Mouse (Mus musculus) embryonic stem cell, embryonic (primary cell): ENCODE data around the gene Mxi1.

Experiments
- CTCF ChIA-PET, 4 experiments: fragments of 300-600 bp in 2 of 4; fragments of 350-600 bp in 2 of 4; sonication (Branson Sonifier 250); formaldehyde crosslinking; loops; one replicate each; lab custom pipeline; 2022; ENCODE audit warnings: inconsistent platforms in 2 of 4; lab: Charles Lee
- POLR2A ChIA-PET, 4 experiments: fragments of 300-600 bp in 2 of 4; fragments of 350-600 bp in 2 of 4; sonication (Branson Sonifier 250); formaldehyde crosslinking; loops; one replicate each; lab custom pipeline; 2022; ENCODE audit warnings: antibody characterized with exemption in 4 of 4, inconsistent platforms in 1 of 4; lab: Charles Lee

The Mxi1 gene

GRCm38 (mm10) chr19:53391787-53392186, 81.5 kb downstream of the Mxi1 start:
- POLR2A ChIA-PET, result interaction anchor here (0.6 to 14.4 kb wide), 50 partner anchors 11 to 533 kb away, joined by 3 to 211 read pairs (median 4); partner anchors contain the start of genes Dusp5 (in 2 of the 4), Smc3 (in 2 of the 4) and Gm10197 (in 1 of the 4)
- CTCF ChIA-PET, result interaction anchor here in 2 of 4 experiments (0.6 to 0.9 kb wide), 6 partner anchors 208 to 662 kb away, joined by 3 to 6 read pairs (median 4); partner anchors contain the start of gene Smc3 (in 1 of the 2)

GRCm38 (mm10) chr19:53392781-53393343, 82.5 kb downstream of the Mxi1 start:
- ChIA-PET CTCF (interaction anchor here in 3 of 4 experiments (0.5 to 2.1 kb wide), 7 partner anchors 10 to 361 kb away, joined by 3 to 9 read pairs (median 4); partner anchors contain the start of gene Smc3 (in 1 of the 3)), POLR2A (interaction anchor here (0.6 to 4.9 kb wide), 27 partner anchors 8 to 367 kb away, joined by 3 to 52 read pairs (median 4); partner anchors contain the start of genes Smc3 (in 3 of the 4) and Dusp5 (in 1 of the 4))

- ChIA-PET POLR2A (interaction anchor here (0.6 to 4.9 kb wide), 40 partner anchors 8 to 599 kb away, joined by 3 to 52 read pairs (median 5); partner anchors contain the start of genes Smc3 (in 4 of the 4) and Dusp5 (in 2 of the 4)), CTCF (interaction anchor here (0.6 to 2.7 kb wide), 30 partner anchors 9 to 341 kb away, joined by 3 to 13 read pairs (median 4); partner anchors contain the start of genes Smc3 (in 2 of the 4) and Gm10197 (in 1 of the 4))
Measured at GRCm38 (mm10) chr19:53393646-53394045, 83.3 kb downstream of the Mxi1 start.

GRCm38 (mm10) chr19:53394552-53394951, 84.2 kb downstream of the Mxi1 start:
- ChIA-PET CTCF (interaction anchor here (0.5 to 2.7 kb wide), 94 partner anchors 8 to 947 kb away, joined by 3 to 19 read pairs (median 5); partner anchors contain the start of genes Smc3 (in 3 of the 4), Bbip1 (in 1 of the 4), Dusp5 (in 1 of the 4) and Gm10197 (in 1 of the 4)), POLR2A (interaction anchor here (0.6 to 4.9 kb wide), 53 partner anchors 8 to 600 kb away, joined by 3 to 52 read pairs (median 5); partner anchors contain the start of genes Smc3 (in 4 of the 4) and Dusp5 (in 2 of the 4))

GRCm38 (mm10) chr19:53394956-53395355, 84.6 kb downstream of the Mxi1 start:
- ChIA-PET POLR2A (interaction anchor here (0.6 to 4.9 kb wide), 32 partner anchors 8 to 357 kb away, joined by 3 to 52 read pairs (median 5); partner anchors contain the start of genes Dusp5 (in 2 of the 4) and Smc3 (in 2 of the 4)), CTCF (interaction anchor here (0.6 to 2.7 kb wide), 37 partner anchors 8 to 430 kb away, joined by 3 to 13 read pairs (median 6); partner anchors contain the start of gene Smc3 (in 1 of the 4))

GRCm38 (mm10) chr19:53395805-53396204, 85.5 kb downstream of the Mxi1 start:
- CTCF ChIA-PET, result interaction anchor here in 2 of 4 experiments (0.5 to 2.7 kb wide), 4 partner anchors 55 to 241 kb away, joined by 3 to 8 read pairs (median 3); no protein-coding TSS in a partner anchor
- POLR2A ChIA-PET, result interaction anchor here in 3 of 4 experiments (0.7 to 4.9 kb wide), 7 partner anchors 10 to 358 kb away, joined by 3 to 37 read pairs (median 3); partner anchors contain the start of gene Smc3 (in 1 of the 3)

GRCm38 (mm10) chr19:53397451-53398233, 87.3 kb downstream of the Mxi1 start:
- ChIA-PET POLR2A (interaction anchor here in 2 of 4 experiments (0.9 to 1.6 kb wide), 7 partner anchors 9 to 202 kb away, joined by 3 to 6 read pairs (median 3); partner anchors contain the start of gene Smc3 (in 1 of the 2)), CTCF (no interaction called here)

- CTCF ChIA-PET, result interaction anchor here in 3 of 4 experiments (0.6 kb wide), 4 partner anchors 61 to 336 kb away, joined by 4 to 9 read pairs (median 6); no protein-coding TSS in a partner anchor
- POLR2A ChIA-PET, result interaction anchor here in 3 of 4 experiments (0.6 to 2.4 kb wide), 7 partner anchors 11 to 253 kb away, joined by 3 to 10 read pairs (median 3); no protein-coding TSS in a partner anchor
Measured at GRCm38 (mm10) chr19:53399213-53399612, 88.9 kb downstream of the Mxi1 start.

GRCm38 (mm10) chr19:53400332-53401110, 90.2 kb downstream of the Mxi1 start:
- POLR2A ChIA-PET, result interaction anchor here in 3 of 4 experiments (0.5 to 2.4 kb wide), 6 partner anchors 10 to 199 kb away, joined by 3 to 10 read pairs (median 4); partner anchors contain the start of gene Smc3 (in 2 of the 3)
- CTCF ChIA-PET, result interaction anchor here in 2 of 4 experiments (0.9 to 1.2 kb wide), 3 partner anchors 9 to 176 kb away, joined by 3 to 4 read pairs (median 3); no protein-coding TSS in a partner anchor

- ChIA-PET CTCF (interaction anchor here (0.5 to 2.0 kb wide), 28 partner anchors 8 to 325 kb away, joined by 3 to 14 read pairs (median 4); no protein-coding TSS in a partner anchor), POLR2A (interaction anchor here in 2 of 4 experiments (0.7 to 6.5 kb wide), 13 partner anchors 8 to 223 kb away, joined by 3 to 52 read pairs (median 5); partner anchors contain the start of genes Dusp5 (in 1 of the 2) and Smc3 (in 1 of the 2))
Measured at GRCm38 (mm10) chr19:53402741-53403432, 92.6 kb downstream of the Mxi1 start.

- CTCF ChIA-PET, result interaction anchor here (0.6 to 2.5 kb wide), 9 partner anchors 10 to 301 kb away, joined by 3 to 13 read pairs (median 3); no protein-coding TSS in a partner anchor
- POLR2A ChIA-PET, result interaction anchor here in 3 of 4 experiments (0.5 to 6.5 kb wide), 17 partner anchors 8 to 306 kb away, joined by 3 to 52 read pairs (median 7); partner anchors contain the start of genes Dusp5 (in 2 of the 3) and Smc3 (in 2 of the 3)
Measured at GRCm38 (mm10) chr19:53404219-53404836, 94.0 kb downstream of the Mxi1 start.

GRCm38 (mm10) chr19:53404837-53405356, 94.6 kb downstream of the Mxi1 start:
- CTCF ChIA-PET, result interaction anchor here (0.8 to 2.5 kb wide), 8 partner anchors 10 to 300 kb away, joined by 3 to 13 read pairs (median 4); no protein-coding TSS in a partner anchor
- POLR2A ChIA-PET, result interaction anchor here in 3 of 4 experiments (0.5 to 6.5 kb wide), 23 partner anchors 9 to 306 kb away, joined by 3 to 52 read pairs (median 4); partner anchors contain the start of genes Smc3 (in 2 of the 3) and Dusp5 (in 1 of the 3)

- ChIA-PET POLR2A (interaction anchor here in 3 of 4 experiments (0.9 to 6.5 kb wide), 18 partner anchors 9 to 195 kb away, joined by 3 to 52 read pairs (median 4); partner anchors contain the start of gene Smc3 (in 2 of the 3)), CTCF (interaction anchor here in 3 of 4 experiments (0.6 to 2.5 kb wide), 8 partner anchors 11 to 194 kb away, joined by 3 to 13 read pairs (median 4); no protein-coding TSS in a partner anchor)
Measured at GRCm38 (mm10) chr19:53405810-53406209, 95.5 kb downstream of the Mxi1 start.

- ChIA-PET POLR2A (interaction anchor here in 2 of 4 experiments (0.6 to 6.5 kb wide), 3 partner anchors 15 to 53 kb away, joined by 3 to 52 read pairs (median 4); no protein-coding TSS in a partner anchor), CTCF (interaction anchor here in 1 of 4 experiments (1.4 kb wide), 1 partner anchor 13 kb away, joined by 4 read pairs; no protein-coding TSS in a partner anchor)
Measured at GRCm38 (mm10) chr19:53407350-53407749, 97.0 kb downstream of the Mxi1 start.
